Mouse (Mus musculus) thymus, postnatal 10 days (tissue): ENCODE results near the gene Gm45233.

Experiments used
- DNase-seq, 2 experiments: peaks; one replicate each; pipeline ENCODE4 v3.0.0; 2021; ENCODE audit warnings: low spot score in 2 of 2

Gm45233 gene

GRCm38 (mm10) chr7:43495343-43496021, 51.6 kb downstream of the Gm45233 start:
- DNase-seq = peak in 1 of 2 experiments; percentile 12

- DNase-seq = no peak
These were observed 68.0 kb downstream of the Gm45233 start for GRCm38 (mm10) chr7:43511707-43512478.

- DNase-seq = no peak
These were observed 68.6 kb downstream of the Gm45233 start for GRCm38 (mm10) chr7:43512519-43512918.
